Mouse (Mus musculus): ENCODE data around the gene Ppp5c. TPM values are rescaled to one million over a fixed set of nuclear protein-coding genes. Genes with fewer than 3 reads are reported as not detected.
A peak's percentile ranks its signal among the peaks of the same experiment; 100 is the strongest.
"Not testable (repeated sequence)": the region's sequence is repeated elsewhere in the genome, so short reads cannot be mapped to it uniquely, and the experiment has no call there.

The Ppp5c gene
- 24.2 and 39.9 TPM in 2 replicates for total RNA-seq (2014; rRNA removed)
- 93.2 and 112 TPM in 2 replicates for polyA plus RNA-seq (2012; rRNA removed)

GRCm38 (mm10) chr7:17027588-17028343 is at the start of gene Ppp5c:
Ppp5c (minus strand) TSS chr7:17027924.
- peaks cover 29% of the 10 kb centered on the region for H3K4me1 ChIP-seq (ENCODE audit: control insufficient read depth, insufficient read depth, low read length)
- H3K79me2 ChIP-seq (ENCODE audit: control insufficient read depth, insufficient read depth, low read length): peaks cover 34% of the 10 kb centered on the region; the same call in 1 of the 2 replicates
- WGBS: under 1% methylated on average over 58 of the region's 58 CpGs
- peak within 1 kb of the TSS; percentile 89 for H3K9ac ChIP-seq (ENCODE audit: low read depth, low read length)
- DNase-seq (ENCODE audit: extremely low read depth, low read depth, low spot score): peak; percentile 91
- 0 out of 2 replicates have a peak, but pooled peaks have one; percentile 36 for TF ChIP-seq POLR2A (IDR thresholded peaks at IDR 0.05; ENCODE audit: extremely low read depth, insufficient read depth, low read length)
- TF ChIP-seq CTCF (IDR thresholded peaks at IDR 0.05; ENCODE audit: low read depth, low read length): no peak
- peak within 1 kb of the TSS; percentile 80 for H3K4me3 ChIP-seq (ENCODE audit: insufficient read depth, low read depth, low read length)
- H3K27me3 ChIP-seq (ENCODE audit: control insufficient read depth, insufficient read depth, low read length): no peaks in the 10 kb centered on the region
- peak within 1 kb of the TSS; percentile 97 for H3K27ac ChIP-seq (replicated peaks; ENCODE audit: insufficient read depth, low read depth, low read length)
- H3K36me3 ChIP-seq (ENCODE audit: control insufficient read depth, insufficient read depth, low read length): no peaks in the 10 kb centered on the region

DNA sequence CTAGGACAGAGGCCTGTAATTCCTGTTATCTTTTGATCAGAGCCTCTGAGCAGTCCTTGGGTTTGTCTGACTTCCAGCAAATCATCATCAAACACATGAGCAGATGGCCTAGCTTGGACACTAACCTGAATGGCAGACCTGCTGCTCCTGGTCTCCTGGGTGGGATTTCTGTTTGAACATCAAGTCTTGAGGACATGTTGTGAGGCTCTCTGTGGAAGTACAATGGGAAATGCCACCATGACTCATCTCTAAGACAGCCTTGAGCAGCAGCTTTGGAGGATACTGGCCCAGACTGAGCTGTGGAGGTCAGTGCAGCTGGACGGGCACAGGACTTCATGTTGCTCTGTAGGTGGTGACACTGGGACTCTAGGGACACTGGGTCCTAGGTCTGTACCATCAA is 48.8 kb upstream of the Ppp5c start:
- Histone ChIP-seq H3K79me2 (ENCODE audit: control insufficient read depth, insufficient read depth, low read length) (no peaks in the 10 kb centered on the region), H3K4me3 (ENCODE audit: insufficient read depth, low read depth, low read length) (no peak overlapping the region), H3K27me3 (ENCODE audit: control insufficient read depth, insufficient read depth, low read length) (no peaks in the 10 kb centered on the region; the same call in 1 of the 2 replicates), H3K27ac (replicated peaks; ENCODE audit: insufficient read depth, low read depth, low read length) (no peak overlapping the region), H3K36me3 (ENCODE audit: control insufficient read depth, insufficient read depth, low read length) (no peaks in the 10 kb centered on the region), H3K9ac (ENCODE audit: low read depth, low read length) (no peak overlapping the region), H3K4me1 (ENCODE audit: control insufficient read depth, insufficient read depth, low read length) (no peaks in the 10 kb centered on the region)
- no peak for DNase-seq (ENCODE audit: extremely low read depth, low read depth, low spot score)
- 95% methylated on average over 1 of the region's 1 CpGs for WGBS
- TF ChIP-seq CTCF (IDR thresholded peaks at IDR 0.05; ENCODE audit: low read depth, low read length) (no peak), POLR2A (IDR thresholded peaks at IDR 0.05; ENCODE audit: extremely low read depth, insufficient read depth, low read length) (no peak)

DNA sequence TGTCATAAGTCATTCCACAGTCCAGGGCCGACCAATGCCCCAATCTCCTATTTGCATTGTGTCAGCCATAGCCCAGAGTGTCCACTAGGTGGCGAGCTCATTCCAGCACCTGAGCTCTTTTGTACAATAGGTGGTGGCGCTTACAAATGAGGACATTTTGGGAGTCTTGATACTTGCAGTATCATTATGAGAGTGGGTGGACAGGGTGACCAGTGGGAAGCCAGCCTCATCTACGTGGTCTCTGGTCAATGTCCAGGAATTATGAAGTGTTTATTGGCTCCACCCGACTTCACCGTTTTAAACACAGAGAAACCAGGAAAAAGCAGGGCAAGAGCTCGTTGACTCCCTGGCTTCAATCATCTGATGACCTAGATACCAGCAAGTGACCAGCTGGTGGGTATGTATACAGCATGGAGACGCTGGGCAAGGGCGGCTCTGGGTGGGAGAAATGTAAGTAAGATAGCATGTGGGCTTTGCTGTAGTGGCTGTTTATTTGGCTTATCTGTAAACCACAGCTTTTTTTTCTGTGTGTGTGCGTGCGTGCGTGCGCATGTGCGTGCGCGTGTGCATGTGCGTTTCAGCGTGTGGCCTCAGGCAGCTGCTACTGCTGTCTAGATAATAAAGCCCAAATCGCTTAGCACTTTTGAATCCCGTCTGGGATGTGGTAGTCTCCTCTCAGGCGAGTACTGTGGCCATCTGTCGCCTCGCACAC is 46.3 kb upstream of the Ppp5c start, which contains the start of gene Psg16:
Psg16 (plus strand) TSS at position 137 of the 712 bp plus-strand sequence.
- H3K9ac ChIP-seq (ENCODE audit: low read depth, low read length): no peak within 1 kb of the TSS
- WGBS: 68% methylated on average over 23 of the region's 23 CpGs
- H3K27ac ChIP-seq (replicated peaks; ENCODE audit: insufficient read depth, low read depth, low read length): no peak within 1 kb of the TSS
- no peaks in the 10 kb centered on the region for H3K36me3 ChIP-seq (ENCODE audit: control insufficient read depth, insufficient read depth, low read length)
- no peak within 1 kb of the TSS for H3K4me3 ChIP-seq (ENCODE audit: insufficient read depth, low read depth, low read length)
- no peaks in the 10 kb centered on the region for H3K4me1 ChIP-seq (ENCODE audit: control insufficient read depth, insufficient read depth, low read length)
- TF ChIP-seq CTCF (IDR thresholded peaks at IDR 0.05; ENCODE audit: low read depth, low read length) (peak; percentile 84), POLR2A (IDR thresholded peaks at IDR 0.05; ENCODE audit: extremely low read depth, insufficient read depth, low read length) (no peak)
- no peaks in the 10 kb centered on the region for H3K27me3 ChIP-seq (ENCODE audit: control insufficient read depth, insufficient read depth, low read length)
- peak; percentile 42 for DNase-seq (ENCODE audit: extremely low read depth, low read depth, low spot score)
- H3K79me2 ChIP-seq (ENCODE audit: control insufficient read depth, insufficient read depth, low read length): no peaks in the 10 kb centered on the region

GRCm38 (mm10) chr7:17073513-17073903 is 45.8 kb upstream of the Ppp5c start:
- Histone ChIP-seq H3K4me1 (ENCODE audit: control insufficient read depth, insufficient read depth, low read length) (no peaks in the 10 kb centered on the region), H3K27ac (replicated peaks; ENCODE audit: insufficient read depth, low read depth, low read length) (no peak overlapping the region), H3K4me3 (ENCODE audit: insufficient read depth, low read depth, low read length) (no peak overlapping the region), H3K27me3 (ENCODE audit: control insufficient read depth, insufficient read depth, low read length) (no peaks in the 10 kb centered on the region), H3K9ac (ENCODE audit: low read depth, low read length) (no peak overlapping the region), H3K36me3 (ENCODE audit: control insufficient read depth, insufficient read depth, low read length) (no peaks in the 10 kb centered on the region), H3K79me2 (ENCODE audit: control insufficient read depth, insufficient read depth, low read length) (no peaks in the 10 kb centered on the region)
- 63% methylated on average over 5 of the region's 5 CpGs for WGBS
- TF ChIP-seq POLR2A (IDR thresholded peaks at IDR 0.05; ENCODE audit: extremely low read depth, insufficient read depth, low read length) (no peak), CTCF (IDR thresholded peaks at IDR 0.05; ENCODE audit: low read depth, low read length) (no peak)
- no peak for DNase-seq (ENCODE audit: extremely low read depth, low read depth, low spot score)

DNA sequence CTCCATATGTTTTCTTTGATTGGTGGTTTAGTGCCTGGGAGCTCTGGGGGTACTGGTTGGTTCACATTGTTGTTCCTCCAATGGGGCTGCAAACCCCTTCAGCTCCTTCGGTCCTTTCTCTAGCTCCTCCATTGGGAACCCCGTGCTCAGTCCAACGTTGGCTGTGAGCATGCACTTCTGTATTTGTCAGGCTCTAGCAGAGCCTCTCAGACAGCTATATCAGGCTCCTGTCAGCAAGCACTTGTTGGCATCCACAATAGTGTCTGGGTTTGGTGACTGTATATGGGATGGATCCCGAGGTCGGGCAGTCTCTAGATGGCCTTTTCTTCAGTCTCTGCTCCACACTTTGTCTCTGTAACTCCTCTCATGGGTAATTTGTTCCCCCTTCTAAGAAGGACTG is 39.9 kb upstream of the Ppp5c start:
- H3K27me3 ChIP-seq (ENCODE audit: control insufficient read depth, insufficient read depth, low read length); H3K4me1 ChIP-seq (ENCODE audit: control insufficient read depth, insufficient read depth, low read length); H3K36me3 ChIP-seq (ENCODE audit: control insufficient read depth, insufficient read depth, low read length); H3K79me2 ChIP-seq (ENCODE audit: control insufficient read depth, insufficient read depth, low read length); H3K9ac ChIP-seq (ENCODE audit: low read depth, low read length); H3K27ac ChIP-seq (replicated peaks; ENCODE audit: insufficient read depth, low read depth, low read length); DNase-seq (ENCODE audit: extremely low read depth, low read depth, low spot score); H3K4me3 ChIP-seq (ENCODE audit: insufficient read depth, low read depth, low read length): not testable (repeated sequence)
- WGBS: 63% methylated on average over 5 of the region's 5 CpGs

DNA sequence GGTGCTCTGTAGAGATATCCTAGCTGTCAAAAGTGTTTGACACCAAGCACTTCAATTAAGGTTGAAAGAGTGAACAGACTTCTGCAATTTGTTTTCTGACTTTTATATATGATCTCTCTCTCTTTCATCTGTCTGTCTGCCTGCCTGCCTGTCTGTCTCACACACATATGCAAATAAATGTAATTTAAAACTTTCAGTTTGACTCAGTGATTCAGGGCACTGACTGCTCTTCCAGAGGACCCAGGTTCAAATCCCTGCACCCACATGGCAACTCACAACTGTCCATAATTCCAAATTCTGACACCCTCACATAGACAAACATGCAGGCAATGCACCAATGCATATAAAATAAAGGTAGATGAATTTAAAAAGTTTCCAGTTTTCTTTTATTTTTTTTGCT is 39.3 kb upstream of the Ppp5c start:
- Histone ChIP-seq H3K27me3 (ENCODE audit: control insufficient read depth, insufficient read depth, low read length) (peaks cover 5% of the 10 kb centered on the region; the same call in 1 of the 2 replicates), H3K4me3 (ENCODE audit: insufficient read depth, low read depth, low read length) (no peak overlapping the region), H3K36me3 (ENCODE audit: control insufficient read depth, insufficient read depth, low read length) (no peaks in the 10 kb centered on the region), H3K4me1 (ENCODE audit: control insufficient read depth, insufficient read depth, low read length) (no peaks in the 10 kb centered on the region), H3K9ac (ENCODE audit: low read depth, low read length) (no peak overlapping the region), H3K27ac (replicated peaks; ENCODE audit: insufficient read depth, low read depth, low read length) (no peak overlapping the region), H3K79me2 (ENCODE audit: control insufficient read depth, insufficient read depth, low read length) (no peaks in the 10 kb centered on the region)
- TF ChIP-seq POLR2A (IDR thresholded peaks at IDR 0.05; ENCODE audit: extremely low read depth, insufficient read depth, low read length) (no peak), CTCF (IDR thresholded peaks at IDR 0.05; ENCODE audit: low read depth, low read length) (no peak)
- no peak for DNase-seq (ENCODE audit: extremely low read depth, low read depth, low spot score)

Measured in liver, adult 2 months (tissue).